Mouse (Mus musculus) hindbrain, embryonic 10.5 days (tissue): ENCODE measurements around the gene Ern1. TPM values are rescaled to one million over a fixed set of nuclear protein-coding genes. Genes with fewer than 3 reads are reported as not detected.
A peak's percentile ranks its signal among the peaks of the same experiment; 100 is the strongest.

Experiments
- DNase-seq: peaks from one replicate; pipeline ENCODE4 v3.0.0-alpha.2; 2017; ENCODE audit warnings: low spot score
- H3K27ac ChIP-seq: fragments of 300-500 bp; sonication (generic); 2 replicates; pipeline ENCODE4 v1.5.1; 2016; ENCODE audit warnings: mild to moderate bottlenecking, moderate library complexity
- H3K27me3 ChIP-seq: fragments of 300-500 bp; sonication (generic); 2 replicates; pipeline ENCODE4 v1.6.1; 2016; ENCODE audit warnings: mild to moderate bottlenecking; ENCODE audit not compliant: poor library complexity, insufficient read depth, severe bottlenecking
- H3K36me3 ChIP-seq: fragments of 300-500 bp; sonication (generic); 2 replicates; pipeline ENCODE4 v1.6.1; 2016; ENCODE audit warnings: mild to moderate bottlenecking, moderate library complexity
- H3K4me1 ChIP-seq: fragments of 300-500 bp; sonication (generic); replicated peaks from 2 replicates; pipeline ENCODE4 v1.6.1; 2016; ENCODE audit warnings: mild to moderate bottlenecking
- H3K4me3 ChIP-seq: fragments of 300-500 bp; sonication (generic); 2 replicates; pipeline ENCODE4 v1.5.1; 2016; ENCODE audit warnings: mild to moderate bottlenecking, moderate library complexity
- H3K9me3 ChIP-seq: fragments of 300-500 bp; sonication (generic); 2 replicates; pipeline ENCODE4 v1.6.1; 2016; ENCODE audit warnings: mild to moderate bottlenecking, moderate library complexity
- WGBS: fragments of 180-500 bp; shearing (Covaris S2); methylation state at CpG from one replicate; pipeline ENCODE4 v1.1.7; 2016; 5-methylcytosine and 5-hydroxymethylcytosine counted together
- polyA plus RNA-seq: library from polyadenylated mRNA; unstranded; fragments of >200 nt; fragmentation: Nextera tagmentation; extraction: Ambion mirVana; gene quantifications from 2 replicates; pipeline ENCODE4 v1.2.1, GENCODE M21; 2016

Ern1 gene
- polyA plus RNA-seq, 1 experiment from 2014 or later = 7.1 TPM

DNA sequence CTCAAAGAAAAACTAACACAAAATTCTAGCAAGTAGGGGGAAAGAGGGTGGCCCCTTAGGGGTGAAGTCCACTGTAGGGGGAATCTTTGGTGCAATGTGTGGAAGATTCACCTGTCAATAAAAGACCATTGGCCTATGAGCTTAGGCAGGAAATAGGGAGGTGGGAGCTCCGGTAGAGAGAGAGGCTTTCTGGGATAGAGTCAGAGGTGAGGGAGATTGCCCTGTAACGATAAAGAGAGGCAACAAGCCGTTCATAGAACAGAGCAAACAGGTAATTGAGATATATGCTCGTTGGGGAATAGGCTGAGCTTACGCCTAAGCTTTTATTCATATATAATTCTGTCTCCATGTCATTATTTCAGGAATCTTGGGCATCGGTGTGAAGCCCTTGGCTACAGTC lies 100.6 kb downstream of the Ern1 start:
- WGBS = 86% methylated on average over 6 of the region's 6 CpGs
- no peak for DNase-seq
- Histone ChIP-seq H3K27me3 (no peaks in the 10 kb centered on the region), H3K27ac (no peak overlapping the region), H3K4me1 (peaks cover 11% of the 10 kb centered on the region; the same call in 1 of the 2 replicates), H3K4me3 (no peak overlapping the region), H3K9me3 (no peaks in the 10 kb centered on the region), H3K36me3 (no peaks in the 10 kb centered on the region)

DNA sequence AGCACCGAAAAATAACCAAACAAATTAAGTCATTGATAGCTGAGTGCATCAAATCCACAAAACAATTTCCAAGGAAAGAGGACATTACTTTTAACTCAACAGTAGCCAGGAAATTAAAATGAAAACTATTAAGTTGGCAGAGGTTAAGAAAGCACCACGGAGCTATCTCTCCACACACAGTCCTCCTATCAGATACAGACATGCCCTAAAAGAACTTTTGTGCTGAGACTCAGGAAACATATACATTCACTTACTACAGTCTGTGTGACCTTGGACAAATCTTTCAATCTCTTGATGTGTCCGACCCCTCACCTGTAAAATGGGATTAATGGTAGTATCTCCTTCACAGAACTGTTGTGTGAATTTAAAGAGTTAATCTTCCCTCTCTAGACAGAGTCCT lies 101.2 kb downstream of the Ern1 start:
- 89% methylated on average over 3 of the region's 3 CpGs for WGBS
- H3K27ac ChIP-seq = no peak overlapping the region
- peaks cover 8% of the 10 kb centered on the region; the same call in 1 of the 2 replicates for H3K4me1 ChIP-seq
- H3K36me3 ChIP-seq = no peaks in the 10 kb centered on the region
- H3K9me3 ChIP-seq = no peaks in the 10 kb centered on the region
- H3K27me3 ChIP-seq = no peaks in the 10 kb centered on the region
- no peak for DNase-seq
- H3K4me3 ChIP-seq = no peak overlapping the region

DNA sequence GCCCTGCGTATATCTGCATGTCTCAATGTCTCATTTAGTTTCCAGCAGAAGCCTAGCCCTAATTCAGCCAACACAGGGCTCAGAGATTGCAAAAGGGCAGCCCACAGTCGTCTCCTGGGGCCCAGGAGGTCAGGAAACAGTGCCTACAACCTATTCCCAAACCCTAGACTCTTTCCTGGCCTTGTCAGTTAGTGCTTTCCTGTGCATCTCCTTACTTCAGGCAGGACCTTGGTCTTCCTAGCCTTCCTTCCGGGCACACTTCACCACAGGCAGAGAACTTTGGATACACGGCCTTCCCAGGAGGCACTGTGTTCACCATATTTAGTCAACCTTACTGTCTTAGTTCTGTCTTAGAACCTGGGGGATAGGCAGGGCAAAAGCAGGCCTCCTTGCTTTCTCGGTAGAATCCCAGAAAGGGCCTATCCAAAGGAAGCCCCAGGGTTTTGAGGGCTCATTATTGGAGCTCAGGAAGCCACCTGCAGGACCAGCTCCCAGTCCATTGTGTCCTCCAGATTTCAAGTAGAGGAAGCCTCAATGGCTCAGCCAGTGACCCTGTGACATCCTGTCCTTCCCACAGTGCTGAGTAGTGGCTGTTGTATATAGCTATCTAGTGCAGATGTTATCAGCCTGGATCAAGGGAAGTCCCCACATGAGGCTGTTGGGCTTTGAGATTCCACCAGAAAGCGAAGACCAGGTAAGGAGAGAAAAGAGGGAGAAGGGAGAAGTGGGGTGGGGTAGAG lies 104.4 kb downstream of the Ern1 start:
- DNase-seq = no peak
- Histone ChIP-seq H3K27ac (no peak overlapping the region), H3K4me1 (0 out of 2 replicates have a peak, but pooled peaks cover 4% of the 10 kb centered on the region), H3K4me3 (no peak overlapping the region), H3K36me3 (no peaks in the 10 kb centered on the region), H3K27me3 (no peaks in the 10 kb centered on the region), H3K9me3 (no peaks in the 10 kb centered on the region)
- WGBS = 81% methylated on average over 6 of the region's 6 CpGs

DNA sequence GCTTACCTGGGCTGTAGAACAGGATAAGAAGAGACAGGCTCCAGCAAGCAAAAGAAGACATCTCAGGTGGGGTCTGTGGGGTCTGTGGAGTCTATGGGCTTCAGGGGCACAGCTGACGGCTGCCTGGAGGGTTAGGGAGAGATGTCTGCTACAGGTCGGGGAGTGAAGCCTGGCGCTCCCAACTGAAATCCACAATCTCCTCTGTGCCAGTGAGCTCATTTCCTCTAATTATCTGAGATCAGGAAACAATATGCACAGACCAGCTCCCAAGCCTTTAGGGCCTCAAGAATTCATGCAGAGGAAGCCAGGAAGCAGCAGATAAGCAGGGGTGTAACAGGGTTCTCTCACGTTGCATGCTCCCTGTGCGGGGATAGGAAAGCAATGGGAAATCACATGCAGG lies 105.2 kb downstream of the Ern1 start:
- no peak for DNase-seq
- Histone ChIP-seq H3K9me3 (no peaks in the 10 kb centered on the region), H3K4me1 (0 out of 2 replicates have a peak, but pooled peaks cover 4% of the 10 kb centered on the region), H3K36me3 (no peaks in the 10 kb centered on the region), H3K27me3 (no peaks in the 10 kb centered on the region), H3K27ac (0 out of 2 replicates have a peak overlapping the region, but pooled peaks have one; percentile 20), H3K4me3 (peak overlapping the region; percentile 9; the same call in 1 of the 2 replicates)
- WGBS = 80% methylated on average over 5 of the region's 5 CpGs

DNA sequence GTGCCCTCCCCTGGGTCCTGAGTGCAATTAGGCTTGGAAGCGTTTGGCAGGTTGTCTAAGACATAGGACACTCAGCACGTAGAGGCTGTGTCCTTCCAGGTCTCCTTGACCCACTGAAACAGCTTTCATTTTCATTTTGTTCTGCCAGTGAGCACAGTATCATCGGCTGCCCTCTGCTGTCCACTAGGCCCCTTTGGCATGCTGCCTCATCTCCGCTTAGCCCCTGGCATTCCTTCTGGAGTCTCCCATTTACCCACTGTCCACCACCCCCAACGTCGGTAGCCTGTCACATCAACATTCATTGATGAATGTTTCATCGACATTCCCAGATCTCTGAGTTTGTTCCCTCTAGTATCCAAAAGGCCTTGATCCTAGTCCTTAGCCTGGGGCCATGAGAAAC lies 105.8 kb downstream of the Ern1 start:
- H3K36me3 ChIP-seq = no peaks in the 10 kb centered on the region
- no peak for DNase-seq
- 90% methylated on average over 7 of the region's 7 CpGs for WGBS
- H3K4me1 ChIP-seq = 0 out of 2 replicates have a peak, but pooled peaks cover 4% of the 10 kb centered on the region
- H3K4me3 ChIP-seq = peak overlapping the region; percentile 9
- no peaks in the 10 kb centered on the region for H3K27me3 ChIP-seq
- H3K9me3 ChIP-seq = no peaks in the 10 kb centered on the region
- H3K27ac ChIP-seq = 0 out of 2 replicates have a peak overlapping the region, but pooled peaks have one; percentile 20

DNA sequence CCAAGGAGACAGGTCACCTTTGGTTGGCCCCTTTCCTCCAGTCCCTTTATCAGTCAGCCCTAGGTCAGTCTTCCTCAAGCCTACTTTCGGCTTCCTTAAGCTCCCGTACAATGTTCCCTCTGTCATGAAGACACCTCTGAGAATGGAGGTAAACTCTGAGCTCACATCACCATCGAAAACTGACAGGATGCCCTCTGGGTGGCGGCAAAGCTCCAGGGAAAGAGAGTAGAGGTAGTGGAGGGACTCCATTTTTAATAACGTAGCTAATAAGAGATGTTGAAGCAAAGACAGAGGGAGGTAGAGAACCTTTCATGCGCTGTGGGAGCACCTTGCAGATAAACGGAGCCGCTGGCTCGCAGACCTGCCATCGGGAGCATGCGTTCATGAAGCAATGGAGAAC lies 106.6 kb downstream of the Ern1 start:
- H3K4me3 ChIP-seq = no peak overlapping the region
- H3K36me3 ChIP-seq = no peaks in the 10 kb centered on the region
- no peaks in the 10 kb centered on the region for H3K27me3 ChIP-seq
- 0 out of 2 replicates have a peak, but pooled peaks cover 4% of the 10 kb centered on the region for H3K4me1 ChIP-seq
- no peaks in the 10 kb centered on the region for H3K9me3 ChIP-seq
- H3K27ac ChIP-seq = no peak overlapping the region
- DNase-seq = no peak
- 83% methylated on average over 11 of the region's 11 CpGs for WGBS

DNA sequence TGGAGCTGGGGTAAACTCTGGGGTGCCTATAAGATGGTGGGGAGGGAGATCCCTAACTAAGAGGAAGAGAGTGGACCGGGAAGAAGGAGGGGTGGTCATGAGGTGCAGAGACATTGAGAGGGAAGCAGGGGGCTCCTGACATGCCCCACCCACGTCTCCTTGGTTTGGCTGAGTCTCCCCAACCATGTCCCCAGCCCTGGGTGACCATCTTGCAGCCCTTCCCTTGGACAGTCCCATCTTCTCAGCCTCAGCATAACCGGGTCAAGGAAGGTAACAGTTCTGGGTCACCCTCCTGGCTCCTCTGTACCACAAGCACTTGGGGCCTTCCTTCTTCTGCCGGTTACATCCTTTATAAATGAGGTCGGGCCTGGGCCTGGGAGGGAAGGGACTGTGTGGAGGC lies 112.7 kb downstream of the Ern1 start:
- no peak for DNase-seq
- peak overlapping the region; percentile 35; the same call in 1 of the 2 replicates for H3K27ac ChIP-seq
- no peaks in the 10 kb centered on the region for H3K9me3 ChIP-seq
- peaks cover 13% of the 10 kb centered on the region for H3K4me1 ChIP-seq
- H3K36me3 ChIP-seq = no peaks in the 10 kb centered on the region
- WGBS = 88% methylated on average over 5 of the region's 5 CpGs
- no peaks in the 10 kb centered on the region for H3K27me3 ChIP-seq
- H3K4me3 ChIP-seq = no peak overlapping the region

DNA sequence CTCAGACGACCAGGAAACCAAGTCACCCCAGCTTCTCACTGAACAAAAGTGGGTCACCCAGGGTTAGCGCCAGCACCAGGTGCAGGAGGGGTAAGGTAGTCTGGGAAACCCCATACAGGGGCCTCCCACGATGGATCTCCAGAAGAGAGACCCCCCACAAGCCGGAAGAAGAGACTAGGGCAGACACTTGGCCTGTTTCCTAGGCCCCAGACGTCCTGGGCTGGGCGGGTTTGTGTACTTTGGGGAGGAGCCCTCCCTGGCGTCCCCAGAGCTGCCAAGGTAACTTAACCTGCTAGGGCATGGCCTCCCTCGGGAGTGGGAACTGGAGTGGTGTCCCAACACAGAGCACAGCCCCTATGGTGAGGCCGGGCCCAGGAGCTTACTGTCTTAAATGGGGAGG lies 113.1 kb downstream of the Ern1 start:
- Histone ChIP-seq H3K27ac (peak overlapping the region; percentile 45; the same call in 1 of the 2 replicates), H3K4me3 (no peak overlapping the region), H3K9me3 (no peaks in the 10 kb centered on the region), H3K27me3 (no peaks in the 10 kb centered on the region), H3K36me3 (no peaks in the 10 kb centered on the region), H3K4me1 (peaks cover 13% of the 10 kb centered on the region)
- WGBS = 54% methylated on average over 9 of the region's 9 CpGs
- DNase-seq = no peak

DNA sequence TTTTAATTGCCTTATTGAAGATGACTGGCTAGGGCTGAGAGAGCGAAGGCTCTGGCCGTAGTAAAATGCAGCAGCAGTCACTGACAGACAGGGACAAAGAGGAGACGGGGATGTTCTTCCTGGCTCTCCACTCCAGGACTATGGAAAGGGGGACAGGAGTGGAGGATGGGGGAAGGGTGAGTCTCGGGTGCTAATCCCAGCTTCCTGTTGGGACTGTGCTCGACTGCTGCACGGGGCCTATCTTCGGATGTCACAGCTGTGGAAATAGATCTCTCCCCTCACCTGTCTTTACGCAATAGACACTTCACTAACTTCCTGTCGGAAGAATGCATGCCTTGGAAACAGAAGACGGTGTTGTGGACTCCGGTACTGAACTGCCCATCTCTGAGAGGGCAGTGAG lies 113.7 kb downstream of the Ern1 start:
- H3K36me3 ChIP-seq = no peaks in the 10 kb centered on the region
- WGBS = 64% methylated on average over 11 of the region's 11 CpGs
- no peaks in the 10 kb centered on the region for H3K27me3 ChIP-seq
- no peaks in the 10 kb centered on the region for H3K9me3 ChIP-seq
- peak overlapping the region; percentile 45; the same call in 1 of the 2 replicates for H3K27ac ChIP-seq
- no peak for DNase-seq
- H3K4me1 ChIP-seq = peaks cover 13% of the 10 kb centered on the region
- no peak overlapping the region for H3K4me3 ChIP-seq

DNA sequence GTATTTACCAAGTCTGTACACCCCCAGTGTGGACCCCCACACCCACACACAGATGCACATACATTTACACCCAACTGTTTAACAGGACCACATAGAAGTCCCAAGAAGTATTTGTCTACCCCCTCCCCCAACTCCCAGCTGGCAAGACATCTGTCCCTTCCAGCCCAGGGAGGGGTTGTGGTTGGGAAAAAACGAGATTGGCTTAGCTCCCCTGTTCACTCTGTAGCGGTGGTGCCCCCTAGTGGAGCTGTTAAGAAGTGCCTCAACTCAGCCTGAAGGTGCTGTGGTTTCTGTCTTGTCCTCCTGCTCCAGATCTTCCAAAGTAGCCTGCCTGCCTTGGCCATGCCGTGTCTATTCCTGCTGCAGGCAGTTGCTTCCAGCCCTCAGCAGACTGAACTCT lies 121.3 kb downstream of the Ern1 start:
- Histone ChIP-seq H3K4me3 (no peak overlapping the region), H3K9me3 (no peaks in the 10 kb centered on the region), H3K27me3 (no peaks in the 10 kb centered on the region), H3K27ac (peak overlapping the region; percentile 23; the same call in 1 of the 2 replicates), H3K36me3 (no peaks in the 10 kb centered on the region), H3K4me1 (peaks cover 28% of the 10 kb centered on the region)
- DNase-seq = peak; percentile 79
- WGBS = 13% methylated on average over 3 of the region's 3 CpGs

DNA sequence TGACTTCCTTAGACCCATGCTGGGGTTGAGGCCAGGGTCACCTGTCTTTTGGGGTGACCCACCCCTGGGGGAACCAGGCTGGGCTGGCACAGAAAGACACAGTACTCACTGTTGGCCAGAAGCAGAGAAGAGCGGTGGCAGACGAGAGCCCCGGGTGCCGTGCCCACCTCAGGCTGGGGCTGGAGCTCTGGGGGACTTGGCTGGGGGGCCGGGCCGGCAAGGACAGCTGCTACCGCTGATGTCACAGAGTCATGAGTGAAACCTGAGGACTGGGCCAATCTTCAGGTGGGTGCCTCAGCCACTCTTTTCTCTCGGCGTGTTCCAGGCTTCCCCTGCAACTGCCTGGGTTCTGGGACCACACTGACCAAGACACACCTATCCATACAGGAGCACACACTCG lies 122.3 kb downstream of the Ern1 start, which contains the start of gene Prr29:
Gene Prr29 (plus strand): TSS at position 107 of the 400 bp plus-strand sequence.
- WGBS = 57% methylated on average over 10 of the region's 10 CpGs
- Histone ChIP-seq H3K4me3 (peak within 1 kb of the TSS; percentile 28), H3K27ac (peak within 1 kb of the TSS; percentile 64)

DNA sequence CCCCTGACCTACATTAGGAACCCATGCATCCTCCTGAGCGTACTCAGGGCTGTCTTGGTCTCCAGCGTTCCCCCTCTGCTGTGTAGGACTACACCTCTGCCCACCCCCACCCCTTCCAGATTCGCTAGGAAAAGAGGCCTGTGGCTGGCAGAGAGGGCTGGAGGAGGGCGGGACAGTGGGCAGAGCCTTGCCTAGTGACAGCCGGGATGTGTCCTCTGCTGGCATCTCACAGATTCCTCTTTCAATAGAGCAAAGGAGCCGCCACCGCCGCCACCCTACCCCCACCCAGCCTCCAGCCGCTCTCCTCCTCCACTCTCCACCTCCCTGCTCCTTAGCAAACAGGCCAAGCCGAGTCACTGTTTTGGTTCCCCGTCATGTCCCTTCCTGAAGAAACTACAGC lies 122.9 kb downstream of the Ern1 start:
- Histone ChIP-seq H3K4me1 (peaks cover 28% of the 10 kb centered on the region), H3K9me3 (no peaks in the 10 kb centered on the region), H3K27me3 (no peaks in the 10 kb centered on the region), H3K27ac (peak overlapping the region; percentile 64), H3K36me3 (no peaks in the 10 kb centered on the region), H3K4me3 (peak overlapping the region; percentile 28)
- 7% methylated on average over 11 of the region's 11 CpGs for WGBS
- peak; percentile 43 for DNase-seq

More for the DNA sequence above, 122.3 kb downstream of the Ern1 start, which contains the start of gene Prr29:
- Histone ChIP-seq H3K9me3 (no peaks in the 10 kb centered on the region), H3K4me1 (peaks cover 28% of the 10 kb centered on the region), H3K27me3 (no peaks in the 10 kb centered on the region), H3K36me3 (no peaks in the 10 kb centered on the region)
- DNase-seq = no peak

DNA sequence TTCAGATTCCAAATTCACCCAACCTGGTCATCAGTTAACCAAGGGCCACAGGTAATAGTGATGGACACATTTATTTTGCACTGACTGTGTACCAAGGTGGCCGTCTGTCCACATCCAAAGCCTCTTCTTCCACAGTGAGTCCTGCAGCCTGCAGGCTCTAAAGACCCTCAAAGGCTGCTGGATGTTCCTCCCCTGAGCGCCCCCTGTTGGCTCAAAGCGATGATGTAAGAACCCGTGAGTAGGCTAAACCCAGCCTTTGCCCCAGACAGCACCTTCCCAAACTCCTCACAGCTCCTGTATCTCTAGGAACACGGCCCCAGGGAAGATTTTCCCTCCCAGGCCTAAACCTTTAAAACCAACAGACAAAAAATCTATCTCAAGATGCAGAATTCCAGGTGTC lies 128.3 kb downstream of the Ern1 start:
- Histone ChIP-seq H3K27me3 (no peaks in the 10 kb centered on the region), H3K27ac (no peak overlapping the region), H3K36me3 (no peaks in the 10 kb centered on the region), H3K4me3 (no peak overlapping the region), H3K4me1 (peaks cover 8% of the 10 kb centered on the region), H3K9me3 (no peaks in the 10 kb centered on the region)
- peak; percentile 49 for DNase-seq
- WGBS = 21% methylated on average over 5 of the region's 5 CpGs
